Mouse (Mus musculus): ENCODE data around the gene Fen1. TPM values are rescaled to one million over a fixed set of nuclear protein-coding genes. Genes with fewer than 3 reads are reported as not detected.

Fen1 gene
- polyA plus RNA-seq, 1 experiment: 83.7 TPM

DNA sequence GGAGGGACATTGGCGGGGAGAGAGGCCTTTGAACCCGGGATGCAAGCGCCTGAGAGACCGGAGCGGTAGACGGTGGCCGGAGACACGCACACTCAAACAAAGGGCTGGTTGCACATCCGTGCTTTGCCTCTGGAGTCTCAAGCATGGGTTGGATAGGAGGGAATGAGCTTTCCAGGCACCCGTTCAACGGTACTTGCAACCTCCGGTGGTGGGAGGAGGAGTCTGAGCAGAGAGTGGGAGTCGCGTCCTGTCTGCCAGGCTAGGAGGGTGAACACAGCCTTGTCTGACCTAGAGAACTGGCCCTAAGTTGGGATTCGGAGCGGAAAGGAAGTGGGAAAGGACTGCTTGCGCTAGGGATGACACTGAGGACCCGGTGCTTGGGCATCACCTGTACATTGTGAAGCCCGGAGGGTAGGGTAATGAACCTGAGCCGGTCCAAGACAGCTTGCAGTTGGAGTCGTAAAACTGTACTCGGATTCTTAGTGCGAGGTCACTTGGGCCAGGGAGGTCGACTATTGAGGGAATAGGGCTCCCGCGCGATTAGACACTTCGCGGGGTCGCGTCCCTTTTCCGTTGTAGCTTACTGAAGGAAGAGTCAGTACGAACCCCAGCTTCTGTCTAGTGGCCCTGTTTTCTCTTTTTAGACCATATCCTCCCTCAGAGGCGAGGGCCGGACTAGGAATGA, 20.5 kb downstream of the Fen1 start:
- Histone ChIP-seq H3K36me3 (ENCODE audit: control insufficient read depth, insufficient read depth) (peaks cover 29% of the 10 kb centered on the region), H3K27me3 (ENCODE audit: control insufficient read depth, insufficient read depth, insufficient read length) (no peaks in the 10 kb centered on the region), H3K4me3 (ENCODE audit: insufficient read depth, poor library complexity, severe bottlenecking) (peak overlapping the region; percentile 92), H3ac (ENCODE audit: control insufficient read depth, insufficient read length, low read depth) (peak overlapping the region; percentile 91), H3K79me2 (ENCODE audit: control insufficient read depth, insufficient read depth) (peaks cover 35% of the 10 kb centered on the region), H3K79me3 (ENCODE audit: low read depth) (peaks cover 13% of the 10 kb centered on the region)
- TF ChIP-seq MYOD1 (IDR thresholded peaks at IDR 0.05; ENCODE audit: control insufficient read depth, insufficient read length, low read depth) (no peak), MAX (IDR thresholded peaks at IDR 0.05) (peak; percentile 2)

DNA sequence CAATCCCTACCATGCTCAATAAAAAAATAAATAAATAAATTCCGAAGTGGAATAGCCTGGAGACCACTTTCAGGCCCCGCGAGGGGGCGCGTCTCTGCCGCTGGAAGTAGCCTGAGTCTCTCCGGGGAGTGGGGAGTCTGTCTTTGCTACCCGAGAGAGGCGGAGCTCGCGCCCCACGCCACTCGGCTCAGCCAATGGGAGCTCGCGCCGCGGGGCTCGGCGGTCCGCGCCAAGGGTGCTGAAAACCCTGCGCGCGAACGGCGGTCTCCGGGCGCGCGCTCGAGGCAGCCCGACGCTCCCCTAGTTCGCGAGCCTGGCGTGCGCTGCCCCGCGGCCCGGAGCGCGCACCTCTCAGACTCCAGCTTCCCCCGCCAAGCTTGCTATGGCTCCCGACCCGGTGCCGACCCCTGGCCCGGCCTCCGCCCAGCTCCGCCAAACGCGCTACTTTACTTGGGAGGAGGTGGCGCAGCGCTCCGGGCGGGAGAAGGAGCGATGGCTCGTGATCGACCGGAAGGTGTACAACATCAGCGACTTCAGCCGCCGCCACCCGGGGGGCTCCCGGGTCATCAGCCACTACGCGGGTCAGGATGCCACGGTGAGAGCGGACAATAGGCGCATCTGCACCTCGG, 21.2 kb downstream of the Fen1 start, which contains the start of gene Fads1:
Gene Fads1, plus strand, starts transcription at position 219 of the 629 bp plus-strand sequence.
- H3K36me3 ChIP-seq (ENCODE audit: control insufficient read depth, insufficient read depth): peaks cover 24% of the 10 kb centered on the region
- TF ChIP-seq CEBPB (IDR thresholded peaks at IDR 0.05; ENCODE audit: low read depth) (no peak), USF1 (IDR thresholded peaks at IDR 0.05; ENCODE audit: low read depth) (no peak), CTCF (IDR thresholded peaks at IDR 0.05; ENCODE audit: control insufficient read depth, insufficient read depth, insufficient read length) (peak; percentile 14), MYOG (IDR thresholded peaks at IDR 0.05; ENCODE audit: control insufficient read depth, extremely low read depth, insufficient read length) (no peak), MYOD1 (IDR thresholded peaks at IDR 0.05; ENCODE audit: control insufficient read depth, insufficient read length, low read depth) (no peak), MAX (IDR thresholded peaks at IDR 0.05) (peak; percentile 15), FOSL1 (IDR thresholded peaks at IDR 0.05; ENCODE audit: insufficient read depth, low read length, poor library complexity, severe bottlenecking) (no peak)
- H3K4me3 ChIP-seq (ENCODE audit: insufficient read depth, poor library complexity, severe bottlenecking): peak within 1 kb of the TSS; percentile 92
- peak within 1 kb of the TSS; percentile 91 for H3ac ChIP-seq (ENCODE audit: control insufficient read depth, insufficient read length, low read depth)
- no peaks in the 10 kb centered on the region for H3K27me3 ChIP-seq (ENCODE audit: control insufficient read depth, insufficient read depth, insufficient read length)
- H3K79me3 ChIP-seq (ENCODE audit: low read depth): peaks cover 13% of the 10 kb centered on the region
- H3K79me2 ChIP-seq (ENCODE audit: control insufficient read depth, insufficient read depth): peaks cover 35% of the 10 kb centered on the region

DNA sequence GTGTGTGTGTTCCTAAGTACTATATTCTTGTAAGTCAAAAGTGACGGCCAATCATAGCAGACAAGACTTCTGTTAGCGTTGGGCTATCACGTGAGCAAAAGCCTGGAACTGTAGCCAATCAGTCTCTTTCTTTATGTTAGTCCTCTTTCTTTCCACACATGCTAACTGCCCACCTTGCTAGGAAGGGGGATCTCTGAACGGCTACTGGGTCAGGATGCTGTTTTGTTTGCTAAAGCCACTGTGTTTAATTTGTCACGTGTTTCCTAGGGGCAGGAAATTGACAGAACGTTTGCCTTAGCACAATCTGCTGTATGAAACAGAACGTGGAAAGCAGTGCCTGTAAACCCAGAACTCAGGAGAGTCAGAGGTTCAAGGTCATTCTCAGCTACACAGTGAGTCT, 21.8 kb downstream of the Fen1 start:
- no peak overlapping the region for H3K4me3 ChIP-seq (ENCODE audit: insufficient read depth, poor library complexity, severe bottlenecking)
- peaks cover 35% of the 10 kb centered on the region for H3K79me2 ChIP-seq (ENCODE audit: control insufficient read depth, insufficient read depth)
- peaks cover 13% of the 10 kb centered on the region for H3K79me3 ChIP-seq (ENCODE audit: low read depth)
- H3K36me3 ChIP-seq (ENCODE audit: control insufficient read depth, insufficient read depth): peaks cover 17% of the 10 kb centered on the region
- H3K27me3 ChIP-seq (ENCODE audit: control insufficient read depth, insufficient read depth, insufficient read length): no peaks in the 10 kb centered on the region
- H3ac ChIP-seq (ENCODE audit: control insufficient read depth, insufficient read length, low read depth): no peak overlapping the region
- TF ChIP-seq USF1 (IDR thresholded peaks at IDR 0.05; ENCODE audit: low read depth) (peak; percentile 47), MAX (IDR thresholded peaks at IDR 0.05) (no peak)

DNA sequence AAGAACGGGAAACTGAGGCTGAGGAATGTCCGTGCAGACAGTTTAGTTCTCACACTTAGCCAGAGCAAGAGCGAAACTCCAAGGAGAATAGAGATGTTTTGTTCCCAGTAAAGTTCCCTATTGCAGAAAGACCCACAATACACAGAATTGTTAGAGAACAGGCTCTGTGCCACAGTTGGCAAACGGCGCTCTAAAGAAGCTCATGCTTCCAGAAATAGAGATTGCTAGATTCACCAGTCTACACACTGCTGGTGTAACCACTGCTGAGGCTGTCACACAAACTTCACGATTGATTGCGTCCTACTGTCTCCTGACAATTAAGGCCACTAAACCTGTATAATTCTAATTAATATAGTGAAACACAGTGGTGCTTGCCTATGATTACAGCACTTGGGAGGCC, 22.7 kb downstream of the Fen1 start:
- H3K79me2 ChIP-seq (ENCODE audit: control insufficient read depth, insufficient read depth): peaks cover 33% of the 10 kb centered on the region
- no peak overlapping the region for H3K4me3 ChIP-seq (ENCODE audit: insufficient read depth, poor library complexity, severe bottlenecking)
- H3K36me3 ChIP-seq (ENCODE audit: control insufficient read depth, insufficient read depth): peaks cover 8% of the 10 kb centered on the region
- TF ChIP-seq FOSL1 (IDR thresholded peaks at IDR 0.05; ENCODE audit: insufficient read depth, low read length, poor library complexity, severe bottlenecking): no peak
- TF ChIP-seq MYOD1 (IDR thresholded peaks at IDR 0.05; ENCODE audit: control insufficient read depth, insufficient read length, low read depth): no peak
- TF ChIP-seq MYOG (IDR thresholded peaks at IDR 0.05; ENCODE audit: control insufficient read depth, extremely low read depth, insufficient read length): no peak
- TF ChIP-seq MAX (IDR thresholded peaks at IDR 0.05): no peak
- no peak for TF ChIP-seq CEBPB (IDR thresholded peaks at IDR 0.05; ENCODE audit: low read depth)
- TF ChIP-seq USF1 (IDR thresholded peaks at IDR 0.05; ENCODE audit: low read depth): no peak
- TF ChIP-seq CTCF (IDR thresholded peaks at IDR 0.05; ENCODE audit: control insufficient read depth, insufficient read depth, insufficient read length): no peak
- no peaks in the 10 kb centered on the region for H3K27me3 ChIP-seq (ENCODE audit: control insufficient read depth, insufficient read depth, insufficient read length)
- no peak overlapping the region for H3ac ChIP-seq (ENCODE audit: control insufficient read depth, insufficient read length, low read depth)
- H3K79me3 ChIP-seq (ENCODE audit: low read depth): peaks cover 13% of the 10 kb centered on the region

DNA sequence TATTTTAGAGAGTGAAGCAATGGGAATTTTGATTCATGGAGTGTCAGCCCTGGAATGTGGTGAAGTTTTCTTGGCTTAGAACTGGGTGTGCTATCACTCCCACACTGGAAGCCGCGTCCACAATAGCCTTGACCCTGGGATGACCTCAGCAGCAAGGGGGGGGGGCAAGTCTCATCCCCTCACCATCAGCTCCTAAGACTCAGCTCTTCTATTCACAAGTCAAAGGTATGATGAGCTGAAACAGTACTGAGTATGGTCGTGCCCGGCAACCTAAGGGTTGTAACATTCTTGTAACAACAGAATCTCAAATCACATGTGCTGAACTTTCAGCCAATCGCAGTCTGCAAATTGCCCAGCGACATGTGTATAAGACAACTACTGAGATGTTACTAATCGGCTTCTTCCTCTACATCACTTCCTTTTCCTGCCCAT, 27.0 kb downstream of the Fen1 start:
- Histone ChIP-seq H3K36me3 (ENCODE audit: control insufficient read depth, insufficient read depth) (no peaks in the 10 kb centered on the region), H3K79me3 (ENCODE audit: low read depth) (no peaks in the 10 kb centered on the region), H3K4me3 (ENCODE audit: insufficient read depth, poor library complexity, severe bottlenecking) (no peak overlapping the region), H3ac (ENCODE audit: control insufficient read depth, insufficient read length, low read depth) (no peak overlapping the region), H3K79me2 (ENCODE audit: control insufficient read depth, insufficient read depth) (no peaks in the 10 kb centered on the region), H3K27me3 (ENCODE audit: control insufficient read depth, insufficient read depth, insufficient read length) (no peaks in the 10 kb centered on the region)
- TF ChIP-seq USF1 (IDR thresholded peaks at IDR 0.05; ENCODE audit: low read depth) (no peak), MYOD1 (IDR thresholded peaks at IDR 0.05; ENCODE audit: control insufficient read depth, insufficient read length, low read depth) (no peak), MAX (IDR thresholded peaks at IDR 0.05) (no peak), CEBPB (IDR thresholded peaks at IDR 0.05; ENCODE audit: low read depth) (no peak), CTCF (IDR thresholded peaks at IDR 0.05; ENCODE audit: control insufficient read depth, insufficient read depth, insufficient read length) (no peak), MYOG (IDR thresholded peaks at IDR 0.05; ENCODE audit: control insufficient read depth, extremely low read depth, insufficient read length) (no peak), FOSL1 (IDR thresholded peaks at IDR 0.05; ENCODE audit: insufficient read depth, low read length, poor library complexity, severe bottlenecking) (no peak)

DNA sequence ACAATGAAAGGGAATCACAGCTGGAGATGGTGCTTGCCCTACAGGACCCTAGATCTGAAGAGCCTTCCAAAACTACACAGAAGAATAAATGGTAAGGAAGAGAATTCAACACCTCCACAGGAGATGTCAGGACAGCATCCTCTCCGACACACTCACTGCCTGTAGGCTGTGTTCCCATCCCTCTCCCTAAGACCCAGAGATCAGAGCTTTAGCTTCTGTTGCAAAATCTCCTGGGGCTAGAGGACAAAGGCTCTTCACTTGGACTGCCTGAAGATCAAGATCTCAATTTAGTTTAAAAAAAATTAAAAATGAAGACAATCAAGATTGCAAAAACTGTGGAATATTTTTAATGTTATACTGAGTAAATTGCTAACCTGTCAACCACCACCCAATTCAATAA, 27.5 kb downstream of the Fen1 start:
- H3K27me3 ChIP-seq (ENCODE audit: control insufficient read depth, insufficient read depth, insufficient read length): no peaks in the 10 kb centered on the region
- TF ChIP-seq FOSL1 (IDR thresholded peaks at IDR 0.05; ENCODE audit: insufficient read depth, low read length, poor library complexity, severe bottlenecking): no peak
- TF ChIP-seq MYOG (IDR thresholded peaks at IDR 0.05; ENCODE audit: control insufficient read depth, extremely low read depth, insufficient read length): no peak
- no peak for TF ChIP-seq CEBPB (IDR thresholded peaks at IDR 0.05; ENCODE audit: low read depth)
- TF ChIP-seq MAX (IDR thresholded peaks at IDR 0.05): no peak
- no peak for TF ChIP-seq USF1 (IDR thresholded peaks at IDR 0.05; ENCODE audit: low read depth)
- TF ChIP-seq MYOD1 (IDR thresholded peaks at IDR 0.05; ENCODE audit: control insufficient read depth, insufficient read length, low read depth): no peak
- TF ChIP-seq CTCF (IDR thresholded peaks at IDR 0.05; ENCODE audit: control insufficient read depth, insufficient read depth, insufficient read length): no peak
- no peak overlapping the region for H3ac ChIP-seq (ENCODE audit: control insufficient read depth, insufficient read length, low read depth)
- H3K4me3 ChIP-seq (ENCODE audit: insufficient read depth, poor library complexity, severe bottlenecking): no peak overlapping the region
- H3K79me2 ChIP-seq (ENCODE audit: control insufficient read depth, insufficient read depth): no peaks in the 10 kb centered on the region
- no peaks in the 10 kb centered on the region for H3K36me3 ChIP-seq (ENCODE audit: control insufficient read depth, insufficient read depth)
- no peaks in the 10 kb centered on the region for H3K79me3 ChIP-seq (ENCODE audit: low read depth)

All from C2C12 (cell line).